ENCODE assay signal across 16 mouse cellular contexts in the genomic region with DNA sequence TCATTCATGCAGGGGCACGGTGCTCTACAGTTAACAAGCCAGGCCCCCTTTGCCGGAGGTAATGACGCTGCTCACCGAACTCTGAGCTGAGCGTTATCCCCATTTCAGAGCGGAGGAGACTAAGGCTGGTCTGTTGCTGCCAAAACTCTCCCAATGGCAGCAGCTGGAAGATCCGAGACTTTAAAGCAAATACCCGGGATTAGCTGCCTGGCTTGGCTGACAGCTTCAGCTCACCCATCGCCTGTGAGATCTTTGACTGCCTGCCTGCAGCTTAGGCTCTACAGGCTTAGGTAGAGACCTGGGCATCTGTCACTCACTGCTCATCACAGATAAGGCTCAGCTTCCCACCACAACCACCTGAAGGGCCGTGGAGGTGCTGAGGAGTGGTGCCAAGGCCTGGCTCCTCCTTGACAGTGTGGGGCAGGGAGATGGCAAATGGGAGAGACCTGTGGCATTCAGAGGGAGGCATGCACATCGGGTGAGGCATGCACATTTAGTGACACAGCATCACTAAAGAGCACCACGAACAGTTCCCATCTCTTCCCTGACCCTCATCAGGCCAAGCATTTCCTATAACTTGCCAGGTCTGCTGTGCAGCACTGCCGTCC. TPM values are rescaled to one million over a fixed set of nuclear protein-coding genes. Genes with fewer than 3 reads are reported as not detected.
DNase-seq lines count a peak whose midpoint lies in the region; ATAC-seq lines count a peak whose summit lies in the region.
"Had no signal": no experiment of that assay in that cellular context is flagged by ENCODE, and none has a peak within 500 bp of the region (broad histone marks: within the 10 kb centered on the region; RNA-seq: fewer than 3 reads in every experiment).

No protein-coding gene starts in this region.

- peak overlapping the region; percentile 62 for H3K27ac ChIP-seq in neural tube, embryonic 13.5 days (replicated peaks)
- H3K27ac ChIP-seq in neural tube, embryonic 15.5 days (replicated peaks): no peak overlapping the region; the same call in 1 of the 2 replicates
- H3K27ac ChIP-seq in forebrain, embryonic 11.5 days (ENCODE audit: low read depth, low read length): no peak overlapping the region
- peak overlapping the region; percentile 49; the same call in 1 of the 2 replicates for H3K27ac ChIP-seq in hindbrain, embryonic 14.5 days
- H3K27ac ChIP-seq in midbrain, embryonic 16.5 days (ENCODE audit: low read length): peak overlapping the region; percentile 73
- H3K27ac ChIP-seq: embryonic facial prominence, embryonic 15.5 days; heart, adult 2 months had no signal

- DNase-seq in forebrain, embryonic 11.5 days (ENCODE audit: low spot score): no peak
- no peak for DNase-seq in hindbrain, embryonic 14.5 days (ENCODE audit: low spot score)
- no peak for DNase-seq in urinary bladder, adult 2 months (ENCODE audit: low spot score)
- no peak for DNase-seq in frontal cortex, adult 2 months (ENCODE audit: extremely low spot score in 1 of 2, low spot score in 1 of 2)
- DNase-seq: heart, adult 2 months; heart, postnatal 14 days; kidney, adult 18-20 months; lung, embryonic 14.5 days had no signal

- WGBS in neural tube, embryonic 13.5 days: 48% methylated on average over 13 of the region's 13 CpGs
- 50% methylated on average over 13 of the region's 13 CpGs for WGBS in neural tube, embryonic 15.5 days
- WGBS in forebrain, embryonic 11.5 days: 26% methylated on average over 13 of the region's 13 CpGs
- 44% methylated on average over 13 of the region's 13 CpGs for WGBS in hindbrain, embryonic 14.5 days
- 25% methylated on average over 13 of the region's 13 CpGs for WGBS in midbrain, embryonic 16.5 days

- ATAC-seq in neural tube, embryonic 13.5 days (ENCODE audit: low read depth): no peak
- no peak for ATAC-seq in neural tube, embryonic 15.5 days (ENCODE audit: low FRiP score)
- ATAC-seq in forebrain, embryonic 11.5 days (replicated peaks; ENCODE audit: low FRiP score): no peak; the same call in 1 of the 2 replicates
- 0 out of 2 replicates have a peak, but pooled peaks have one; percentile 10 for ATAC-seq in hindbrain, embryonic 14.5 days (ENCODE audit: low FRiP score)
- 0 out of 2 replicates have a peak, but pooled peaks have one; percentile 4 for ATAC-seq in midbrain, embryonic 16.5 days
- no peak for ATAC-seq in granulocyte monocyte progenitor cell, adult 5-6 weeks (replicated peaks; ENCODE audit: poor library complexity, severe bottlenecking)

- H3K4me1 ChIP-seq in neural tube, embryonic 13.5 days (replicated peaks): peaks cover 48% of the 10 kb centered on the region
- peaks cover 22% of the 10 kb centered on the region for H3K4me1 ChIP-seq in neural tube, embryonic 15.5 days
- peaks cover 16% of the 10 kb centered on the region for H3K4me1 ChIP-seq in forebrain, embryonic 11.5 days (replicated peaks; ENCODE audit: control insufficient read depth, insufficient read depth, low read length)
- peaks cover 18% of the 10 kb centered on the region for H3K4me1 ChIP-seq in hindbrain, embryonic 14.5 days (replicated peaks; ENCODE audit: control insufficient read depth, insufficient read depth, low read length)
- peaks cover 17% of the 10 kb centered on the region for H3K4me1 ChIP-seq in midbrain, embryonic 16.5 days (ENCODE audit: control insufficient read depth, insufficient read depth, low read length)

- H3K4me2 ChIP-seq in neural tube, embryonic 13.5 days: no peak overlapping the region
- no peak overlapping the region for H3K4me2 ChIP-seq in neural tube, embryonic 15.5 days
- 0 out of 2 replicates have a peak overlapping the region, but pooled peaks have one; percentile 11 for H3K4me2 ChIP-seq in forebrain, embryonic 11.5 days (ENCODE audit: low read depth, low read length, severe bottlenecking)
- H3K4me2 ChIP-seq in hindbrain, embryonic 14.5 days (replicated peaks): no peak overlapping the region
- no peak overlapping the region for H3K4me2 ChIP-seq in midbrain, embryonic 16.5 days (ENCODE audit: low read length)
- H3K4me2 ChIP-seq: embryonic facial prominence, embryonic 15.5 days; lung, embryonic 14.5 days had no signal

- peaks cover 94% of the 10 kb centered on the region for H3K36me3 ChIP-seq in neural tube, embryonic 13.5 days
- peaks cover 68% of the 10 kb centered on the region for H3K36me3 ChIP-seq in neural tube, embryonic 15.5 days
- peaks cover 4% of the 10 kb centered on the region; the same call in 1 of the 2 replicates for H3K36me3 ChIP-seq in forebrain, embryonic 11.5 days (ENCODE audit: control insufficient read depth, insufficient read depth, low read length)
- peaks cover 84% of the 10 kb centered on the region for H3K36me3 ChIP-seq in hindbrain, embryonic 14.5 days (replicated peaks; ENCODE audit: control insufficient read depth, insufficient read depth)
- peaks cover 38% of the 10 kb centered on the region for H3K36me3 ChIP-seq in midbrain, embryonic 16.5 days (ENCODE audit: control insufficient read depth, insufficient read depth, low read length)

- no peaks in the 10 kb centered on the region for H3K9me3 ChIP-seq in neural tube, embryonic 13.5 days
- H3K9me3 ChIP-seq in neural tube, embryonic 15.5 days (replicated peaks): no peaks in the 10 kb centered on the region
- no peaks in the 10 kb centered on the region for H3K9me3 ChIP-seq in forebrain, embryonic 11.5 days (ENCODE audit: control insufficient read depth, low read length)
- H3K9me3 ChIP-seq in hindbrain, embryonic 14.5 days (ENCODE audit: control insufficient read depth, low read length): no peaks in the 10 kb centered on the region
- no peaks in the 10 kb centered on the region for H3K9me3 ChIP-seq in midbrain, embryonic 16.5 days (replicated peaks; ENCODE audit: control insufficient read depth, low read length, poor library complexity, severe bottlenecking)
- H3K9me3 ChIP-seq: embryonic facial prominence, embryonic 15.5 days had no signal

- H3K4me3 ChIP-seq in neural tube, embryonic 13.5 days: no peak overlapping the region
- H3K4me3 ChIP-seq in neural tube, embryonic 15.5 days (replicated peaks): no peak overlapping the region
- H3K4me3 ChIP-seq in forebrain, embryonic 11.5 days (ENCODE audit: low read depth, low read length): no peak overlapping the region
- H3K4me3 ChIP-seq in hindbrain, embryonic 14.5 days (replicated peaks; ENCODE audit: low read length): no peak overlapping the region
- no peak overlapping the region for H3K4me3 ChIP-seq in midbrain, embryonic 16.5 days (ENCODE audit: low read depth, low read length)
- H3K4me3 ChIP-seq: embryonic facial prominence, embryonic 15.5 days; heart, adult 2 months had no signal

- peaks cover 23% of the 10 kb centered on the region for H3K27me3 ChIP-seq in neural tube, embryonic 13.5 days
- 0 out of 2 replicates have a peak, but pooled peaks cover 6% of the 10 kb centered on the region for H3K27me3 ChIP-seq in neural tube, embryonic 15.5 days (replicated peaks)
- H3K27me3 ChIP-seq in forebrain, embryonic 11.5 days (ENCODE audit: control insufficient read depth, insufficient read depth, low read length): no peaks in the 10 kb centered on the region; the same call in 1 of the 2 replicates
- H3K27me3 ChIP-seq in hindbrain, embryonic 14.5 days (ENCODE audit: control insufficient read depth, insufficient read depth, low read length): no peaks in the 10 kb centered on the region
- peaks cover 2% of the 10 kb centered on the region; the same call in 1 of the 2 replicates for H3K27me3 ChIP-seq in midbrain, embryonic 16.5 days (ENCODE audit: control insufficient read depth, insufficient read depth, low read depth, low read length)
- H3K27me3 ChIP-seq: CH12.LX; embryonic facial prominence, embryonic 15.5 days had no signal

- peak overlapping the region; percentile 49 for H3K9ac ChIP-seq in neural tube, embryonic 13.5 days
- H3K9ac ChIP-seq in neural tube, embryonic 15.5 days (replicated peaks): no peak overlapping the region
- H3K9ac ChIP-seq in forebrain, embryonic 11.5 days (ENCODE audit: low read length): peak overlapping the region; percentile 20; the same call in 1 of the 2 replicates
- H3K9ac ChIP-seq in hindbrain, embryonic 14.5 days: peak overlapping the region; percentile 44
- H3K9ac ChIP-seq in midbrain, embryonic 16.5 days (ENCODE audit: low read depth, low read length): 0 out of 2 replicates have a peak overlapping the region, but pooled peaks have one; percentile 41
- H3K9ac ChIP-seq: embryonic facial prominence, embryonic 15.5 days; lung, embryonic 14.5 days had no signal

RNA-seq across cellular contexts. Expression of gene Elmo2, which starts 15.4 kb away (rescaled TPM):
- 89.8 and 95.7 TPM in 2 replicates for polyA plus RNA-seq in neural tube, embryonic 13.5 days (2015; fragmentation: Nextera tagmentation; extraction: Ambion mirVana)
- 85.1 and 89.1 TPM in 2 replicates for polyA plus RNA-seq in neural tube, embryonic 15.5 days (2015; fragmentation: Nextera tagmentation; extraction: Ambion mirVana)
- 95.4 and 108 TPM in 2 replicates for polyA plus RNA-seq in forebrain, embryonic 11.5 days (2014; fragmentation: Nextera tagmentation; extraction: Ambion mirVana)
- polyA plus RNA-seq in hindbrain, embryonic 14.5 days (2014; fragmentation: Nextera tagmentation; extraction: Ambion mirVana): 99.7 and 100 TPM in 2 replicates
- 108 and 112 TPM in 2 replicates for polyA plus RNA-seq in midbrain, embryonic 16.5 days (2015; fragmentation: Nextera tagmentation; extraction: Ambion mirVana)
- 33.8 and 36.2 TPM in 2 replicates for polyA plus RNA-seq in urinary bladder, adult 2 months (2012; rRNA removed)
- 185 TPM in 2 replicates for polyA plus RNA-seq in frontal cortex, adult 2 months (2012; rRNA removed)
- total RNA-seq in granulocyte monocyte progenitor cell, adult 5-6 weeks (2014; fragmentation: Nextera tagmentation): 53.2 and 57.9 TPM in 2 replicates
- total RNA-seq in granulocyte monocyte progenitor cell, adult 5-6 weeks (2017): 28.5 and 38.8 TPM in 2 replicates

RNA-seq across cellular contexts. Expression of gene Slc35c2, which starts 23.3 kb away (rescaled TPM):
- 51.3 and 57.3 TPM in 2 replicates for polyA plus RNA-seq in neural tube, embryonic 13.5 days (2015; fragmentation: Nextera tagmentation; extraction: Ambion mirVana)
- 65.6 and 68.3 TPM in 2 replicates for polyA plus RNA-seq in neural tube, embryonic 15.5 days (2015; fragmentation: Nextera tagmentation; extraction: Ambion mirVana)
- 54.3 and 62.7 TPM in 2 replicates for polyA plus RNA-seq in forebrain, embryonic 11.5 days (2014; fragmentation: Nextera tagmentation; extraction: Ambion mirVana)
- polyA plus RNA-seq in hindbrain, embryonic 14.5 days (2014; fragmentation: Nextera tagmentation; extraction: Ambion mirVana): 60.1 and 60.8 TPM in 2 replicates
- 68.0 and 71.9 TPM in 2 replicates for polyA plus RNA-seq in midbrain, embryonic 16.5 days (2015; fragmentation: Nextera tagmentation; extraction: Ambion mirVana)
- 36.0 and 36.1 TPM in 2 replicates for polyA plus RNA-seq in urinary bladder, adult 2 months (2012; rRNA removed)
- polyA plus RNA-seq in frontal cortex, adult 2 months (2012; rRNA removed): 58.6 and 62.5 TPM in 2 replicates
- total RNA-seq in granulocyte monocyte progenitor cell, adult 5-6 weeks (2014; fragmentation: Nextera tagmentation): 90.6 and 93.9 TPM in 2 replicates
- total RNA-seq in granulocyte monocyte progenitor cell, adult 5-6 weeks (2017): 79.6 and 89.9 TPM in 2 replicates

RNA-seq across cellular contexts. Expression of gene Zfp663, which starts 57.6 kb away (rescaled TPM):
- 6.9 and 7.5 TPM in 2 replicates for polyA plus RNA-seq in neural tube, embryonic 13.5 days (2015; fragmentation: Nextera tagmentation; extraction: Ambion mirVana)
- polyA plus RNA-seq in neural tube, embryonic 15.5 days (2015; fragmentation: Nextera tagmentation; extraction: Ambion mirVana): 3.8 and 4.7 TPM in 2 replicates
- 4.7 and 5.8 TPM in 2 replicates for polyA plus RNA-seq in forebrain, embryonic 11.5 days (2014; fragmentation: Nextera tagmentation; extraction: Ambion mirVana)
- polyA plus RNA-seq in hindbrain, embryonic 14.5 days (2014; fragmentation: Nextera tagmentation; extraction: Ambion mirVana): 6.2 and 6.3 TPM in 2 replicates
- 7.3 and 9.1 TPM in 2 replicates for polyA plus RNA-seq in midbrain, embryonic 16.5 days (2015; fragmentation: Nextera tagmentation; extraction: Ambion mirVana)
- 0.01 TPM in 1 of 2 replicates, not detected in the other for polyA plus RNA-seq in urinary bladder, adult 2 months (2012; rRNA removed)
- 0.46 and 0.59 TPM in 2 replicates for polyA plus RNA-seq in frontal cortex, adult 2 months (2012; rRNA removed)
- not detected in 2 replicates for total RNA-seq in granulocyte monocyte progenitor cell, adult 5-6 weeks (2014; fragmentation: Nextera tagmentation)
- total RNA-seq in granulocyte monocyte progenitor cell, adult 5-6 weeks (2017): not detected in 2 replicates
- total RNA-seq: CH12.LX; heart, adult 2 months; heart, postnatal 14 days; liver, adult 2 months; megakaryocyte, adult 5-6 weeks had no signal
- polyA plus RNA-seq: heart, adult 2 months; liver, adult 2 months had no signal

Comparison
In these comparisons a context has a peak if more than half of its experiments do, and no peak if none do; other contexts are left out.
1. H3K27ac ChIP-seq: peak in neural tube, embryonic 13.5 days (single experiment), hindbrain, embryonic 14.5 days (single experiment) and midbrain, embryonic 16.5 days (single experiment); none in neural tube, embryonic 15.5 days (single experiment) and forebrain, embryonic 11.5 days (single experiment).
2. ATAC-seq: peak in hindbrain, embryonic 14.5 days (single experiment) and midbrain, embryonic 16.5 days (single experiment); none in neural tube, embryonic 13.5 days (single experiment), neural tube, embryonic 15.5 days (single experiment), forebrain, embryonic 11.5 days (single experiment) and granulocyte monocyte progenitor cell, adult 5-6 weeks (single experiment).